Mouse (Mus musculus) Muller cell, postnatal 12 days (primary cell): ENCODE results near the gene Hsph1.

ENCODE experiments used
- DNase-seq: peaks from one replicate; pipeline ENCODE4 v3.0.0-alpha.2; 2015; ENCODE audit errors: inconsistent ontology term

The Hsph1 gene

DNA sequence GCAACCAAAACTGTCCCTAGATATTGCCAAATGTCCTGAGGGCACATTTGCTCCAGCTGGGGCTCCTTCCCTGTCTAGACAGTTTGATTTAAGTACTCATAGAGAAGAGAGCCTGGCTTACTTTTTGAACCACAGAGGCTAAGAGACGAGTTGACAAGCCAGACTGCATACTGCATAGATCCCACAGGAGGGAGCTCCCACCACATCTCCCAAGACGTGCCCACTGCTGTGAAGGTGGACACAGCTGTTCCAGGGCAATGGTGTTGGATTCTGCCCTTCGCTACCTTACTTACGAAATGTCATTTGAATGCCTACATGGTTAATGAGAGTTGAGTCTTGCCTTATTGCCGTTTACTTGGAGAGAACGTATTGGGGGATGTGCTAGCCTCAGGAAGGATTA lies 6.2 kb upstream of the Hsph1 start:
- DNase-seq: no peak

DNA sequence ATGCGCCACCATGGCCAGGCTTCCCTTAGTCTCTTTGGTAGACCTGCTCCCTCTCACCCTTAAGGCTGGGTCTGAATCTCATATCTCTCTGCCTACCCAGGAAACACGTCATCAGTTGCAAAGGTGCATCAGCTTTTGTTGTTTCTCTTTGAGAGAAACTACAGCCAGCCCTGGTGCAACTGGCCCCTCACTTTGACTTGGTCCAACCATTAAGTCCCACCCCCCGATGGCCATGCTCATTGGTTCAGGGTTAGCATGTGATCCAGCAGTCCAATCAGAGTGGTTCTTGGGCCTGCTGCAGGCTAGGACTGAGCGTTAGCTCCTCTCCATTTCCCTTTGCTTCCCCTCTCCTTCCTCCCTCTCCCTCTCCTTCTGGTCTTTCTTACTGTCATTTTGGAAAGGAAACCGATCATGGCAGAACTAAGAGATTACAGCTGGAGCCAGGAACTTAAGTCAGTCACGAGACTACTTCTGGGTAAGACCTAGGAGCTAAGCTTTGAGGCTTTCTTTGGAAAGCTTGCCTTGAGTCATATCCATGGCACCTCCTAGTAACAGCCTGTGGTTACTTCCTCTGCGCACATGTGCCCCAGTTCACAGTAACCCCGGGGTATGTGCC lies 5.2 kb upstream of the Hsph1 start:
- DNase-seq: no peak

DNA sequence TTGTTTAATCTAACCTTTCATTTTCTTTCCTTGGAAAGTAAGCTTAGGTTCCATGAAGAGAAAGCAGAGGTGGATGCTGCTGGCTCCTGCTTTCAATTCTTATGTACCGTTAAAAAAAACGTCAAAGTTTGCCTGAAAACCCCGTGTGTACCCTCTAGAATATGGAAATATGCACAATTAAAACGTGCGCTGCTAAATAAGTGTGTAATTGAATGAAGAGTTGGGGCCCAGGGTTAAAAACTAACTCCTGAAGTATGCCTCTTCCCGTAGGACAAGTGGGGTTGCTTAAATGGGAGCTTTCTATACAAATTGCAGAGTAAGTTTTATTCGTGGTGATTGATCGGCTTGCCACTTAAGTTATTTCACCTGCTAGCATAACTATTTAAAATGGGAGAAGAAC lies 1.1 kb upstream of the Hsph1 start:
- DNase-seq: no peak

DNA sequence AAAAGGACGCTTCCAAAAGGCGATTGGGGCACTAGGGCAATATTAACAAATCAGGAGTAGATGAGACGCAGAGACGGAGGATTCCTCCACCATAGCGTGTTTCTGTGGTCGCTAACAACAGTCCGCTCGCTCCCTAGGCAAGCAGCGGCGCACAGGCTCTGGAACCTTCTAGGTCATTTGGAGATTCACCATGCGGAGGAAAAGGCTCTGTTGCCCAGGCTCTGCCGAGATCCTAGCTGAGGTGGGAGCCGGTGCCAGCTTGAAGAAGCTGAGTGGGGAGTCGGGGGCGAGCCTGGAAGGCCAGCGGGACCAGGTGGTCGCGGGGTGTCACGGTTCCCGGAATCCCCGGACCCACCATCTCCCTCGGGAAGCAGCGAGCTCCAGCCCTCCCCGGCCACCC lies 620 bp downstream of the Hsph1 start:
- DNase-seq: no peak

DNA sequence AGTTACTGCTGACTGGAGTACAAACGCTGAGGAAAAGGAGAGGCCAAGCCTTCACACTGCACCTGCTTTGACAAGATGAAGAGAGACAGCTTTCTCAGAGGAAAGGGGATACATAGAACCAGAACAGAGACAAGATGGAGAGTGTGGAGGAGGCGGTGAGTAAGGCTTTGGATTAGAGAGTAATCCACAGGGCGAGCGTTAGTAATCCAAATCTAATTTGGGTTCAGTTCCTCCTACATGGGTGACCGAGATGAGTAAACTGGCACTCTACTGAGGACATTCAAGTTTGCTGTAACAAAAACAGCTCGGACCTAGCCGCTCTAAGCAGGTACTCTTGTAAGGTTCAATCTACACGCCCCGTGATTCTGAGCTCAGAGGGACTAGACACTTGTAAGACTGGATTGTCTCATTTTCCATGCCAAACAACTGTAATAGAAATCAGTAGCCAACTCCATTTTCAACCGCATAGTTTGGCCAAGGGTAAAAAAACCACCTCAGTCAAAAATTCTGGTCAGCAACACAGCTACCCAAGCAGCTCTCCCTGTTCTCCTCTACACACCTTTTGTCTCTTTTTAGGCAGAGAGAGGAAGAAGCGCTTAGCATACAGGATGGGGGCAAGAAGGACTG lies 1.7 kb downstream of the Hsph1 start:
- peak; percentile 29 for DNase-seq

DNA sequence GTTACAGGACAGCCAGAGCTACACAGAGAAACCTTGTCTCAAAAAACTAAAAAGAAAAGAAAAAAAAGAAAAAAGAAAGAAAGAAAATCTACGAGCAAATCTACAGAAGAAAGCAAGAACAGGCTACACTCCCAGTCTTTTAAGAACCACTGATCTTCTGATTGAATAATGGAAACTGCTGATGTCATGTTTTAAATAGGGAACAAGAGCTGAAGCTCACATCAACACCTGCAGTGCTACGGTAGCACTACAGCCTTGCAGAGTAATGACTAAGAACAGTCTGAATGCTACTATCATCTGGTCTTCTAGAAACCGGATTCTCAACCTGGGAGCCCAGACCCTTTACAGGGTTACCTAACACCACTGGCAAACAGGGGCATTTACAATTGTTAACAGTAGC lies 10.6 kb downstream of the Hsph1 start:
- no peak for DNase-seq

DNA sequence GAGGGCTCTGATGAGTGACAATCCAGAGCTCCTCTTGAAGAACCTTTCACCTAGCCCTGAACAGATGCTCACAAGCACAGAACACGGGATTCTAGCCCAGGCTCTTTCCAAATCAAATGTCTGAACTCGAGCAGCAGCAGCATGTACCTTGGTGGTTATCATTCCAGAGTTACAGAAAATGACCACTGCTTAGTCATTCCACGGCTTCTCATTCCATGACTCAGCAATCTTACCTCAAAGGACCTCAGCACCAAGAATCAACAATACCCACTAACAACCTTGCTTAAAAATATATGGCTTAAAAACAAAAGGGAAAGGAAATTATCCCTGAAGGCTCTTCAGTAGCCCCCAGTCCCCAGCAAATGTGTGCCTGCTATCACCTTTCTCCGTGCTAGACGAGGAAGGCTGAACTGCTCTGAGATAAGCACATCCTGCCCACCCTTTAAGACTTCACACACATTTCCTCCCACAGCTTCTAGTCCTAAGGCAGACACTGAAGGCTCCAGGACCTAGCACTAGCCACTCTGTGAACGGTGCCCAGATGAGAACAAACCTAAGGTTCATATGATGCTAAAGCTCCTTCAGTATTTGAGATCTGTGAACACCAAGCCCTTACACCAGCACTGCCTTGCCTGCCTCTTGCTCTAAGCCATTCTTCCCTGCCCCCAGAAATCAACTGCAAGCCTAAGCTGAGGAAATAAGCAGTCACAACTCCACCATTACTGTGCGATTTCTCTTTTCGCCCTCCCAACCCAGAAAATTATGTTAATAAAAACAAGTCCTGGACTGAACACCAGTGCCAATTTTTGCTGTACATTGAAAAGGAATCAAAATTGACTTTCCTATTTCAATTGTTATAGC lies 12.1 kb downstream of the Hsph1 start:
- DNase-seq: no peak

DNA sequence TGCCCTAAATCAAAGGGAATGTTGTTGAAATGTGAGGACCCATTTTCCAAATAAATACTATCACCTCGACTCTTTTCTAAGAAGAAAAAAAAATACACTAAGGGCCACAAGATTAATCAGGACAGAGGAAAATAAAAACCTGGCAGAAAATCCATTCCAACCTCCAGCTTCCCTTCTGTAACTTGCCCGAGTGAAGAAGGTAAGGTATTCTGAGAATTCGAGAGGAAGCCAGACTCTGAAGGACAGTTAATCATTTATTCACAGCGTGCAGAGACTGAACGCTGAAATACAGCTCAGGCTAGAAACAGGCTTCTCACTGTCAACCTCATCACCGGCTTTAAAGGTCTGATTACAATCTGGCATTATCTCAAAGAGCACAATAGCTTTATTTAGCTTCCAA lies 13.5 kb downstream of the Hsph1 start:
- peak; percentile 49 for DNase-seq

DNA sequence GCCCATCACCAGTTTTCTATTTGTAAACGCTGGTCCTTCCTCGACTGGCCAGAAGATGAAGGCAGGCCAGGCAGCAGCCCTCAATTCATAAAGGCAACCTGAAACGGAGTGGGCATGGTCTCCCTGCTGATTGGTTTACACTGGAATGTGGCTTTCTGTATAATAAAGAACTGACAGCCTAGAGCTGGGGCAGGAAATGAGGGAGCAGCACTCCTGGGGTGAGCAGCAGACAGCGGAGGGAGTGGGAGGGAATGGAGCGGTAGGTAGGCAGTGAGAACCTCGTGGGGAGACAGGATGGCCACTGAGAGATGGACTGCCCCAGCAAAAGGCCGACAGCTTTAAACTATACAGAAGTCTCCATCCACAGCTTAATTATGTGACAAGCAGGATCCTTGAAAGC lies 14.0 kb downstream of the Hsph1 start:
- no peak for DNase-seq

DNA sequence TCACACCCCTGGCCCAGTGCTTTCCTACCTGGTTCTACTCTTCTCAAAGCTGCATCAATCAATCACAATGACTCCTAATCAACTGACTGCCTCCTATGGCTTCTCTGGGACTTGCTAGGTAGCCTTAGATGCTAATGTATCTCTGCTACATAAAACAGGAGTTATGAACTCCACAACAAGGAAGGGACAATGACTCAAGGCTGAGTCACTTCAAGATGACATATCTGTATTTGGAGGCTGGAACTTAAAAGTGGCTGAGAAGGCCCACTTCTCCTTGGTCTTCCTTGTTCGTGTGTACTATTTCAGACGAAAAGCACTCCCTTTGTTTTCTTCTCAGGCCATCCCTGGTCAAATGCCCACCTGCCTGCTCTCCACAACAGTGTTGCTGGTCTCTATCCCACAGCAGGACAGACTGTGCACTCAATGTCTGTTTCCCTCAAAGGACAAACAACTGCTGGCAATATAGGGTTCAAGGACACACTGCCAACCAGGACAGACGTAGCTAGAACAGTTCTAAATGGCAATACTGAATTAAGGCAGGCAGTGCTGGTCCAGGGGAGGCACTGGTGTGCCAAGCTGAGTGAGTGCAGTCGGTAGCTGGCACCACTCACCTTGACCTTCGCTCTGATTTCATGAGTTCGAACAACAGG lies 18.3 kb downstream of the Hsph1 start:
- no peak for DNase-seq

DNA sequence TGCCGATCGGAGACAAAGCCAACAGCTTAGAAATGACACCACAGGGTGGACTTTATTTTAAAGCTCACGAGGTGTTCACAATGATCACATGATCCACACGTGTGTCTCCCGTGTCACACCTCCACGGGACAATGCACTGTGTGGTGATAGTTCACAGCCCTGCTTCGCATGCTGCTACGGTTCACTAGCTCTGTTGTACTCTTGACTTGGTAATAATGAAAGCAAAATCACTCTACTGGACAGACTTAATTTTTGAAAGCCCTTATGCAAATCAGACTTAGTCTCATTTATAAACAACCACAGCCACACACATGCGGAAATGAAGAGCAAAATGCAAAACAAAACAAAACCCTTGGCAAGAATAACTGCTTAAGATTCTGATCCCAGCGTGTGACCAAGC lies 19.4 kb downstream of the Hsph1 start:
- no peak for DNase-seq

DNA sequence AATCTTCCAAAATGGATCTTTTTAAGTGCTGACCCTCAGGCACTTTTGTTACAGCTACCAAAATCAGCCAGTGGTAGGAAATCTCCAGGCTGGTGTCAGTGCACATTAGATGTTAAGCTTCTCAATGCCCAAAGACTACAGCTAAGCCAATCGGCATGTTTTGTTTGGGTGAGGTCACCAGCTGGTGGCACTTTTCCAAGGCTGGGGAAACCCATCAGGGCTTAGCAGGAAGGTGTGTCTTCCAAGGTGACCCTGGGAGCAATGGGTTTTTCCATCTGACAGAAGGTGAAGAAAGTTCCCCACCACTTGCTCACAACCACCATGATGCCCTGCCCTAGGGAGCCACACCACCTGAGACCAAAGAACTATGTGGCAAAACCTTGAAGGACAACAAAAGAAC lies 20.0 kb downstream of the Hsph1 start:
- no peak for DNase-seq

DNA sequence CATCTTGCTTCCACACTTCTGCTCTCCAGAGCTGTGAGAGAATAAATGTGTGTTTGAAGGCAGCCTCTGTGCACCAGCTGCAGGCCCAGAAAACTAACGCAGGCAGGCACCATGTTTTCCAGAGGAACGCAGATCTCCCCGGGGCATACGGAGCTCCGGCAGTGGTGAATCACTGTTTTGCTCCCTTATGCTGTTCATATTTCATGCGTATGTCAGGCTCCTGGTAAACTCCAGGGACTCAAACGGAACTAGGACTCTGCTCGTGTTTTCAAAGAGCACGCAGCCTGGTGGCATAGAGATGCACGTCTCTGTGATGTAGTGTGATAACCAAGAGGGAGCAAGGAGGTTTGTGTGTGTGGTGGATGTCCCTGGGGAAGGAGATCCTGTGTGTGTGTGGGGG lies 23.4 kb downstream of the Hsph1 start:
- no peak for DNase-seq

DNA sequence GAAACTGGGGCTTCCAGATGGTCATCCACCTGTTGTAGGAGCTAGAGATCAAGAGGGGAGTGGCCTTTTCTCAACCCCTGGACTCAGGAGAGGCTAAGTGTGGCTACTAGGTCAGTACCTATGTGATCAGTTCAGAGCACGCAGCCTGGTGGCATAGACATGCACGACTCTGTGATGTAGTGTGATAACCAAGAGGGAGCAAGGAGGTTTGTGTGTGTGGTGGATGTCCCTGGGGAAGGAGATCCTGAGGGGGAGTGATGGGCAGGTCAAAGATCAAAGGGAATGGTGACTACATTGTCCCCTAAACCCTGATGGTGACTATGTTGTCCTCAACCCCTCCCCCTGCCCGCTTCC lies 24.0 kb downstream of the Hsph1 start:
- DNase-seq: no peak

DNA sequence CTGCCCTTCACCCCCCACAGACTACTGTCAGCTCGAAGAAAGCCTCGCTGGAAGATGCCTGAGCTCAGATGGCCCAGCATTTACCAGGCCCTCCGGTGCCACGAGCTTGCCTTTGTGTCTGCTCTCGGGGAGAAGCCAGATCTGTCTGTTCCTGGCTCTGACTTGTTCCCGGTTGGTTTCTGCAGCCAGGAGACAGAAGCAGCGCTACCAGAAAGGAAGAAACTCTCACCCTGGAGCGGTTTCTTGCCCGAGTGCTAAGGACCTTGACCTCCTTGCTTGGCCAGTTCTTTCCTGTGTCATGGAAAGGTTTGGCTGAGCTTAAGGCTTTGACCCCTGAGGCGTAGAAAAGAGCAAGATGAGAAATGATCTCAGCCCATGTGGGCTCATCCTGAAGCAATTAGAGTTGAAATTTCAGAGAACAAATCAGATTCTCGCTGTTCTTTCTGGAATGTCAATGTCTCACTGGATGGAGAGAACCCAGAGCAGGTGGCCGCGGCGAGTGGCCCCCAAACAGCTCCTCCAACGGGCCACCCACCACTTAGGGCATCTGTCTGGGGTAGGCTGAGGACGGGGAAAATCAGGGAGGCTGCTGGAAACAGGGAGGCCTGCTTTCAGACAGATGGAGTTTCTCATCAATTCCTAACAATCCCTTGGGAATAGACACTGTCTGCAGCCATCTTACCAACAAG lies 24.6 kb downstream of the Hsph1 start:
- DNase-seq: peak; percentile 62

DNA sequence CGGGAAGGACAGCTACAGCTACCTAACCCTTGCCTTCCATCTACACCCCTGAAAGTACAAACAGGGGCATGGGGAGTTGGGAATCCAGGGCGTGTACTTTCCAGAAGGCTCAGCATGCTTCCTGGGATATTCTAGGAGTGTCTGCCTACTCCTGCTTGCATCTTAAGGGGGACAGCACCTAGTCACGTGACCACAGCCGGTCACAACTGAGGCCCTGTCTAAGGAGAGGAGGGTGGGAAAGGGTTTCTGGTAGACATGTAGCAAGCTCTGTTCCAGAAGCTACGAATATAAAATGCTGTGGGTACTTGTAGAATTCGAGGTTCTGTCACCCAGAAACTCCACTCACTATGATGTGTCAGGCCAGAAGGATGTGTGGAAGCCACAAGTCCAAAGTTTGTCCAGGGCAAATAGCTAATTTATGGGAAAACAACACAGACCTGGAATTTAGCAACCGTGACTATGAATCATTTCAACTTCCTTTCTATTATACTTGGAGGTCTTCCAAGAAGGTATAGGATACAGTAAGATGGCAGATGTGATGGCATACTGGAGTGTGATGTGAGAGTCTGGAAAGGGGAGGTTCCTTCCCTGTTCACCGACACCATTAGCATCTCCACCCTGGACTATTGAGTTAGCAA lies 29.0 kb downstream of the Hsph1 start:
- no peak for DNase-seq

DNA sequence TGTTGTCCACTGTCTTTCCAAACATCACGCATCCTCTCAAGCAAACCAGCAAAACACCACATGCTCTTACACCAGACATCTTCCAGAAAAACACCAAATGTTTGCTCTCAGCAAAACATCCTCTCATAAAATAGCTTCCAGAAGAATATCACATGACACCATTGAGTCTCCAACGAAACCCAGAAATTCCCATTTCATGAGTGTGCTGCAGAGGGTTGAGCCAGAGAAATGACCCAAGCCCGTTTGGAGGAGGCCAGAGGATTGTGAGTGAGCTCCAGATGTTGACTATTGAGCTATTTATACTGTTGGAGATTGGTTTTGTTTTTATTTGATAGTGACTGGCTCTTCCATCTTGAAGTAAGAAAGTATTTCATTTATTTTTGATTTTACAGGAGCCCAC lies 32.9 kb downstream of the Hsph1 start:
- no peak for DNase-seq

DNA sequence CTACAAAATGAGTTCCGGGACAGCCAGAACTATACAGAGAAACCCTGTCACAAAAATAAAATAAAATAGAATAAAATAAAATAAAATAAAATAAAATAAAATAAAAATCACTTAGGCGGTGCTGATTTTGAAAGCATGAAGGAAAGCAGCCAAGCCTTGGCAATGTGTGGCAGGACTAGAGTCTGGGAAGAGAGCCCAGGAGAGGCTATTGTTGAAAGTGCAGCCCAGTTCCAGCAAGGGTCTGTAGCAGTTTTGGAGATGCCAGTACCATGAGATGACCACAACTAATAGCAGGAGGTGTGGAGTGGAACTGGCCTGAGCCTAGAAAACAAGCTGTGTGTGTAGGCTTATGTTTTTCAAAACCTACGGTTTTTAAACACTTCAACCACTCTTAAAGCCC lies 34.2 kb downstream of the Hsph1 start:
- DNase-seq: peak; percentile 59

DNA sequence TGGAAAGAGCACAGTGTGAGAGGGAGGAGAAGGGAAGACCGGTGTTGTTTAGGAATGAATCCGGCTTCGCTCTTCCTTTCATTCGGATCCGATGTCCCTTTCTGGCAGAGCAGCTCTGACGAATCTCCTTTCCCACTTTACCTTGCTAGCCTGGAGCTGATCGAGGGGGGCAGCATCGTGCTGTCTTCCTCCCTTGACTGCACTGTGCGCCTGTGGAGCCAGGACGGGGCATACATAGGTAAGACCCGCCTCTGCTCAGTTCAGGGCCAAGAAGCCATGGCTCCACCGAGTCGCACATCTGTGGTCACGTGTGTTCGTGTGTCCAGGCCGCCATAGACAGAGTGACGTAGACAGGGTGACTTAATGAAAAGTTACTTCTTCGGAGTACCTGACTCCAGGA lies 38.8 kb downstream of the Hsph1 start:
- no peak for DNase-seq

DNA sequence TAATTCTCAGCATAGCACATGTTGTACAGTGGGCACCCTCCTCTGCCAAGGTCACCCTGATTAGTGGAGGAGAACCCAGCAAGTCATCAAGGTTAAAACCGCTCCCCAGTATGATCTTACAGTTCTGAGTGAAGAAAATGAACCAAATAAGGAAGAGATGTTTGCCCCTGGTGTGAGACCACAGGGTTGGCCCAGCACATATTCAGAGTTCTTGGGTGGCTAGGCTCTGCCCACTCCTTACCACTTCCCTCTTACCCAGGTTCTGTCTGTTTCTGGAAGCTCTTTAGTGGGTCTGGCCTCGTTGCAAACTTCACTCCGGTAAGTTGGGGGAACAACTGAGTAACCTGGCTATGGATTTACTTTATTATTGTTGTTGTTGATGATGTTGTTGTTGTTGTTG lies 42.0 kb downstream of the Hsph1 start:
- DNase-seq: no peak

DNA sequence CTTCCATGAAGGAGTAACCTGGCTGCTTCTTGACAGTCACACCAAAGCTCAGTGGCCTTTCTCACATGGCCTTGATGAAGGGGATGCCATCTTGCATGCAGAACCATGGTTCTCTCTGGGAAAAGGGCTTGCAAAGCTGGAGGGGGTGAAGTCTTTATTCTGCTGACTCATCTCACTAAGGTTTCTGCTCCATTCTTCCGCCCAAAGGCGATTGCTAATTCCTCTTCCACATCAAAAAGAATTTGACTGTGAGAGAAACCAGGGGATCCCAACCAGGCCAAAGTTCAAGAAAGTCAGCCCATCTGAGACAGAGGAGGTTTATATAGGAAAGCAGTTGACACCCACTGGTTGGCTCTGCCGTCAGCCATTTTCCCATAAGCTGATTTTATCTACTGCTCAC lies 46.2 kb downstream of the Hsph1 start:
- DNase-seq: no peak
